Mouse (Mus musculus): Measurements from ENCODE around the gene Arhgap40. TPM values are rescaled to one million over a fixed set of nuclear protein-coding genes. Genes with fewer than 3 reads are reported as not detected.

The Arhgap40 gene
- polyA plus RNA-seq, 1 experiment = not detected

DNA sequence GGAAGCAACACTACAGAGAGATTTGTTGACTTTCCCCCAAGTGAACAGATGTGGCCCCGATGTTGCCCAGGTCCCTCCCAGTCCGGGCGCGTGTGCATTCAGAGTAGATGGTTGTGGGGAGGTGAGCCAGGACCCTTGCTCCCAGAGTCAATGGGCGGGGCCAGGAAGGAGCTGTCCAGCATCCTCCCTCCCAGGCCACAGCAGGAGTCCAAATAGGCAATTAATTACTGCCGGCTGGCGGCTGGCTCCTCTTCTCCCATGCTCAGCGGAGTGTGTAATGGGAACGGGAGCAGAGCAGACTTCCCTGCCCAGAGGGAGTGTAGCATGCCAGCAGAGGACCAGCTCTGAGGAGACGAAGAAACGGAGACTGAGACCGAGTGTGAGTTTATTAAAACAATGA is 82.5 kb downstream of the Arhgap40 start:
- no peaks in the 10 kb centered on the region for H3K79me3 ChIP-seq (ENCODE audit: low read depth)
- peaks cover 9% of the 10 kb centered on the region for H3K27me3 ChIP-seq (ENCODE audit: control insufficient read depth, insufficient read depth, insufficient read length)
- no peak for TF ChIP-seq FOSL1 (IDR thresholded peaks at IDR 0.05; ENCODE audit: insufficient read depth, low read length, poor library complexity, severe bottlenecking)
- no peak for TF ChIP-seq CTCF (IDR thresholded peaks at IDR 0.05; ENCODE audit: control insufficient read depth, insufficient read depth, insufficient read length)
- TF ChIP-seq CEBPB (IDR thresholded peaks at IDR 0.05; ENCODE audit: low read depth) = no peak
- no peak for TF ChIP-seq MYOG (IDR thresholded peaks at IDR 0.05; ENCODE audit: control insufficient read depth, extremely low read depth, insufficient read length)
- TF ChIP-seq MAX (IDR thresholded peaks at IDR 0.05) = no peak
- no peak for TF ChIP-seq MYOD1 (IDR thresholded peaks at IDR 0.05; ENCODE audit: control insufficient read depth, insufficient read length, low read depth)
- no peaks in the 10 kb centered on the region for H3K79me2 ChIP-seq (ENCODE audit: control insufficient read depth, insufficient read depth)
- no peak overlapping the region for H3K4me3 ChIP-seq (ENCODE audit: insufficient read depth, poor library complexity, severe bottlenecking)
- H3ac ChIP-seq (ENCODE audit: control insufficient read depth, insufficient read length, low read depth) = no peak overlapping the region
- no peaks in the 10 kb centered on the region for H3K36me3 ChIP-seq (ENCODE audit: control insufficient read depth, insufficient read depth)

DNA sequence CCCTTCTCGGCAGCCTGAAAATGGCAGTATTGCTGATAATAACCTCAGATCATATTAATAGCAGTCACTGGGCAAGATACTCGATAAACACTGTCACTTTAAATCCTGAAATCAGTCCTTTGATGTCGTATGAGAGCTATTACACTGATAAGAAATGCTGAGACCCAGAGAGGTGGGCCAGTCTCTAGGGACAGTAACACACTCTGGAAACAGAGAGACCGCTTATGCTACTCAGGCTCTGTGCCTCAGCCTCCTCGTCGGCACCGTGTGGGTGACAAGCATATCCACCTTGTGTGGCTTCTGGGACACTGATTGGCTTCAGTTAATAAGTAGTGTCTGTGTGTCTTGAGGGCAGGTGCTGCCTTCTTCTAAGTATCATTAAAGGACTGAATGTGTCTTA is 83.0 kb downstream of the Arhgap40 start:
- Histone ChIP-seq H3K4me3 (ENCODE audit: insufficient read depth, poor library complexity, severe bottlenecking) (no peak overlapping the region), H3K27me3 (ENCODE audit: control insufficient read depth, insufficient read depth, insufficient read length) (peaks cover 7% of the 10 kb centered on the region), H3K36me3 (ENCODE audit: control insufficient read depth, insufficient read depth) (no peaks in the 10 kb centered on the region), H3ac (ENCODE audit: control insufficient read depth, insufficient read length, low read depth) (no peak overlapping the region), H3K79me2 (ENCODE audit: control insufficient read depth, insufficient read depth) (no peaks in the 10 kb centered on the region), H3K79me3 (ENCODE audit: low read depth) (no peaks in the 10 kb centered on the region)
- no peak for TF ChIP-seq FOSL1 (IDR thresholded peaks at IDR 0.05; ENCODE audit: insufficient read depth, low read length, poor library complexity, severe bottlenecking)
- no peak for TF ChIP-seq CEBPB (IDR thresholded peaks at IDR 0.05; ENCODE audit: low read depth)
- TF ChIP-seq MAX (IDR thresholded peaks at IDR 0.05) = no peak
- no peak for TF ChIP-seq CTCF (IDR thresholded peaks at IDR 0.05; ENCODE audit: control insufficient read depth, insufficient read depth, insufficient read length)
- no peak for TF ChIP-seq MYOG (IDR thresholded peaks at IDR 0.05; ENCODE audit: control insufficient read depth, extremely low read depth, insufficient read length)
- TF ChIP-seq MYOD1 (IDR thresholded peaks at IDR 0.05; ENCODE audit: control insufficient read depth, insufficient read length, low read depth) = no peak
- no peak for TF ChIP-seq USF1 (IDR thresholded peaks at IDR 0.05; ENCODE audit: low read depth)

DNA sequence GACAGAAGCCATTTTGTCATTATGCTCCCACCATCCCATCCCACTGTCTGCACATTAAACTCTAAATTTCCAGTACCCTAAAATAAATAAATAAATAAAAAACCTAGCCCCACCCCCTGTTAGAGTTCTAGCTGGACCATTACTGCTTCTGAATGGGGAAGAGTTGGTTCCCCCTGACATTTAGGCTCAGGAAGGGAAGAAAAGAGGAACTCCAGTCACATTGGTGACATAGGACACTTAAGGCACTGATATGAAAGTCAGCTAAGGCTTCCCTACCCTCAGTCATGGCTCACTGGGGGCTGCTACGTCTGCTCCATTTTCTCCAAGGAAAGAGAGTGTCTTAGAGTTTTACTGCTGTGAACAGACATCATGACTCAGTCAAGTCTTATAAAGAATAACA is 84.2 kb downstream of the Arhgap40 start:
- Histone ChIP-seq H3K36me3 (ENCODE audit: control insufficient read depth, insufficient read depth) (no peaks in the 10 kb centered on the region), H3ac (ENCODE audit: control insufficient read depth, insufficient read length, low read depth) (no peak overlapping the region), H3K4me3 (ENCODE audit: insufficient read depth, poor library complexity, severe bottlenecking) (no peak overlapping the region), H3K79me3 (ENCODE audit: low read depth) (no peaks in the 10 kb centered on the region), H3K27me3 (ENCODE audit: control insufficient read depth, insufficient read depth, insufficient read length) (peaks cover 14% of the 10 kb centered on the region), H3K79me2 (ENCODE audit: control insufficient read depth, insufficient read depth) (no peaks in the 10 kb centered on the region)
- TF ChIP-seq CEBPB (IDR thresholded peaks at IDR 0.05; ENCODE audit: low read depth) = no peak
- no peak for TF ChIP-seq USF1 (IDR thresholded peaks at IDR 0.05; ENCODE audit: low read depth)
- TF ChIP-seq MAX (IDR thresholded peaks at IDR 0.05) = no peak
- no peak for TF ChIP-seq MYOD1 (IDR thresholded peaks at IDR 0.05; ENCODE audit: control insufficient read depth, insufficient read length, low read depth)
- no peak for TF ChIP-seq CTCF (IDR thresholded peaks at IDR 0.05; ENCODE audit: control insufficient read depth, insufficient read depth, insufficient read length)
- no peak for TF ChIP-seq MYOG (IDR thresholded peaks at IDR 0.05; ENCODE audit: control insufficient read depth, extremely low read depth, insufficient read length)
- TF ChIP-seq FOSL1 (IDR thresholded peaks at IDR 0.05; ENCODE audit: insufficient read depth, low read length, poor library complexity, severe bottlenecking) = no peak

Other genes starting within 250 kb of the Arhgap40 start
- gene Lbp, start 206.3 kb upstream of the Arhgap40 start, polyA plus RNA-seq (2012; fragmentation: generic; extraction: Trizol) = not detected
- not detected for gene Snhg11, start 137.2 kb upstream of the Arhgap40 start, polyA plus RNA-seq (2012; fragmentation: generic; extraction: Trizol)
- gene Ralgapb, start 102.9 kb upstream of the Arhgap40 start, polyA plus RNA-seq (2012; fragmentation: generic; extraction: Trizol) = 8.4 TPM
- 0.06 TPM for gene Adig, start 10.2 kb upstream of the Arhgap40 start, polyA plus RNA-seq (2012; fragmentation: generic; extraction: Trizol)
- 0.01 TPM for gene Slc32a1, start 98.0 kb downstream of the Arhgap40 start, polyA plus RNA-seq (2012; fragmentation: generic; extraction: Trizol)
- 8.7 TPM for gene Actr5, start 112.1 kb downstream of the Arhgap40 start, polyA plus RNA-seq (2012; fragmentation: generic; extraction: Trizol)
- 0.04 TPM for gene Ppp1r16b, start 152.6 kb downstream of the Arhgap40 start, polyA plus RNA-seq (2012; fragmentation: generic; extraction: Trizol)